12 mouse cellular contexts compared by ENCODE assay signal in genomic region chr13:23950928-23951327, GRCm38 (mm10). TPM values are rescaled to one million over a fixed set of nuclear protein-coding genes. Genes with fewer than 3 reads are reported as not detected.
DNase-seq lines count a peak whose midpoint lies in the region; ATAC-seq and TF ChIP-seq lines count a peak whose summit lies in the region.
"Had no signal": no experiment of that assay in that cellular context is flagged by ENCODE, and none has a peak within 500 bp of the region (broad histone marks: within the 10 kb centered on the region; RNA-seq: fewer than 3 reads in every experiment).

No protein-coding gene starts in this region.

- 71% methylated on average over 3 of the region's 3 CpGs for WGBS in forebrain, embryonic 15.5 days

- ATAC-seq in forebrain, embryonic 15.5 days (replicated peaks) = no peak

- H3K4me1 ChIP-seq in forebrain, embryonic 15.5 days = peaks cover 8% of the 10 kb centered on the region
- H3K4me1 ChIP-seq: stomach, embryonic 15.5 days had no signal

- no peak overlapping the region for H3K4me3 ChIP-seq in layer of hippocampus, adult 2 months
- no peak overlapping the region for H3K4me3 ChIP-seq in forebrain, embryonic 15.5 days
- H3K4me3 ChIP-seq: embryonic facial prominence, embryonic 10.5 days; hindbrain, embryonic 15.5 days; megakaryocyte, embryonic 14.5 days; stomach, embryonic 15.5 days had no signal

- TF ChIP-seq CTCF in layer of hippocampus, adult 2 months (conservative IDR thresholded peaks at IDR 0.05) = peak; percentile 54

- H3K9ac ChIP-seq in forebrain, embryonic 15.5 days (replicated peaks) = no peak overlapping the region
- H3K9ac ChIP-seq: hindbrain, embryonic 15.5 days; stomach, embryonic 15.5 days had no signal

- H3K9me3 ChIP-seq in forebrain, embryonic 15.5 days = no peaks in the 10 kb centered on the region
- H3K9me3 ChIP-seq: embryonic facial prominence, embryonic 10.5 days; hindbrain, embryonic 15.5 days; megakaryocyte, embryonic 14.5 days; stomach, embryonic 15.5 days had no signal

- H3K27ac ChIP-seq in layer of hippocampus, adult 2 months = no peak overlapping the region
- H3K27ac ChIP-seq in forebrain, embryonic 15.5 days (replicated peaks) = no peak overlapping the region
- H3K27ac ChIP-seq: embryonic facial prominence, embryonic 10.5 days; hindbrain, embryonic 15.5 days; stomach, embryonic 15.5 days had no signal

- no peak for DNase-seq in layer of hippocampus, adult 2 months (ENCODE audit: low spot score in 2 of 2)
- no peak for DNase-seq in layer of hippocampus, postnatal 14 days (ENCODE audit: low spot score in 2 of 2)
- DNase-seq in ZHBTc4 (ENCODE audit: low read depth, low spot score) = peak; percentile 29
- DNase-seq in kidney, adult 9 months = peak; percentile 65
- peak; percentile 16 to 64 for DNase-seq in spleen, postnatal 4 days (ENCODE audit: low spot score in 2 of 2)
- no peak for DNase-seq in frontal cortex, adult 2 months (ENCODE audit: extremely low spot score in 1 of 2, low spot score in 1 of 2)
- no peak for DNase-seq in cerebellum, postnatal 36 days

- no peaks in the 10 kb centered on the region for H3K27me3 ChIP-seq in forebrain, embryonic 15.5 days
- H3K27me3 ChIP-seq: hindbrain, embryonic 15.5 days; stomach, embryonic 15.5 days had no signal

- H3K4me2 ChIP-seq in forebrain, embryonic 15.5 days (replicated peaks) = no peak overlapping the region
- H3K4me2 ChIP-seq: hindbrain, embryonic 15.5 days; stomach, embryonic 15.5 days had no signal

- no peaks in the 10 kb centered on the region for H3K36me3 ChIP-seq in forebrain, embryonic 15.5 days
- H3K36me3 ChIP-seq: embryonic facial prominence, embryonic 10.5 days; hindbrain, embryonic 15.5 days; stomach, embryonic 15.5 days had no signal

RNA-seq across cellular contexts. Expression of gene Hist1h2aa, which starts 16.7 kb away (rescaled TPM):
- not detected for total RNA-seq in layer of hippocampus, adult 2 months (2021)
- total RNA-seq in layer of hippocampus, postnatal 14 days (2021) = not detected
- polyA plus RNA-seq in forebrain, embryonic 15.5 days (2015; fragmentation: Nextera tagmentation; extraction: Ambion mirVana) = not detected in 2 replicates
- not detected in 2 replicates for polyA plus RNA-seq in frontal cortex, adult 2 months (2012; rRNA removed)
- polyA plus RNA-seq: embryonic facial prominence, embryonic 10.5 days; hindbrain, embryonic 15.5 days; stomach, embryonic 15.5 days had no signal

RNA-seq across cellular contexts. Expression of gene Hist1h2ba, which starts 17.0 kb away (rescaled TPM):
- total RNA-seq in layer of hippocampus, adult 2 months (2021) = not detected
- not detected for total RNA-seq in layer of hippocampus, postnatal 14 days (2021)
- not detected in 2 replicates for polyA plus RNA-seq in forebrain, embryonic 15.5 days (2015; fragmentation: Nextera tagmentation; extraction: Ambion mirVana)
- polyA plus RNA-seq in frontal cortex, adult 2 months (2012; rRNA removed) = not detected in 2 replicates
- polyA plus RNA-seq: embryonic facial prominence, embryonic 10.5 days; hindbrain, embryonic 15.5 days; stomach, embryonic 15.5 days had no signal

RNA-seq across cellular contexts. Expression of gene Slc17a4, which starts 36.1 kb away (rescaled TPM):
- total RNA-seq in layer of hippocampus, adult 2 months (2021) = not detected
- total RNA-seq in layer of hippocampus, postnatal 14 days (2021) = not detected
- not detected in 2 replicates for polyA plus RNA-seq in forebrain, embryonic 15.5 days (2015; fragmentation: Nextera tagmentation; extraction: Ambion mirVana)
- polyA plus RNA-seq in frontal cortex, adult 2 months (2012; rRNA removed) = not detected in 2 replicates
- polyA plus RNA-seq: embryonic facial prominence, embryonic 10.5 days; hindbrain, embryonic 15.5 days had no signal

RNA-seq across cellular contexts. Expression of gene Scgn, which starts 40.1 kb away (rescaled TPM):
- total RNA-seq in layer of hippocampus, adult 2 months (2021) = 1 to 10 TPM in 1 of 2 experiments, under 1 TPM in 1; 0.95 to 1.1 TPM
- 1 to 10 TPM; 1.5 to 1.9 TPM for total RNA-seq in layer of hippocampus, postnatal 14 days (2021)
- 1.6 and 3.9 TPM in 2 replicates for polyA plus RNA-seq in forebrain, embryonic 15.5 days (2015; fragmentation: Nextera tagmentation; extraction: Ambion mirVana)
- polyA plus RNA-seq in frontal cortex, adult 2 months (2012; rRNA removed) = 30.6 and 32.2 TPM in 2 replicates

Comparison
In these comparisons a context has a peak if more than half of its experiments do, and no peak if none do; other contexts are left out.
1. DNase-seq: peak in ZHBTc4 (single experiment), kidney, adult 9 months (single experiment) and spleen, postnatal 4 days (2 of 2); none in layer of hippocampus, adult 2 months (0 of 2), layer of hippocampus, postnatal 14 days (0 of 2), frontal cortex, adult 2 months (0 of 2) and cerebellum, postnatal 36 days (0 of 2).